ENCODE assay signal across 22 mouse cellular contexts in genomic region chr7:142636178-142636577, GRCm38 (mm10). TPM values are rescaled to one million over a fixed set of nuclear protein-coding genes. Genes with fewer than 3 reads are reported as not detected.
DNase-seq lines count a peak whose midpoint lies in the region; ATAC-seq lines count a peak whose summit lies in the region.
"Had no signal": no experiment of that assay in that cellular context is flagged by ENCODE, and none has a peak within 500 bp of the region (broad histone marks: within the 10 kb centered on the region; RNA-seq: fewer than 3 reads in every experiment).

No protein-coding gene starts in this region.

- no peaks in the 10 kb centered on the region for H3K9me3 ChIP-seq in heart, embryonic 12.5 days (replicated peaks)
- no peaks in the 10 kb centered on the region for H3K9me3 ChIP-seq in embryonic facial prominence, embryonic 10.5 days
- H3K9me3 ChIP-seq: embryonic facial prominence, embryonic 12.5 days; forebrain, embryonic 13.5 days; intestine, embryonic 15.5 days had no signal

- H3K4me3 ChIP-seq in heart, embryonic 12.5 days = no peak overlapping the region
- no peak overlapping the region for H3K4me3 ChIP-seq in embryonic facial prominence, embryonic 10.5 days
- H3K4me3 ChIP-seq: embryonic facial prominence, embryonic 12.5 days; forebrain, embryonic 13.5 days; intestine, embryonic 15.5 days had no signal

- no peak overlapping the region for H3K27ac ChIP-seq in heart, embryonic 12.5 days (ENCODE audit: poor library complexity, severe bottlenecking)
- peak overlapping the region; percentile 51 for H3K27ac ChIP-seq in embryonic facial prominence, embryonic 10.5 days (replicated peaks)
- H3K27ac ChIP-seq: embryonic facial prominence, embryonic 12.5 days; forebrain, embryonic 13.5 days; hindbrain, embryonic 14.5 days; intestine, embryonic 15.5 days had no signal

- peaks cover 10% of the 10 kb centered on the region for H3K4me1 ChIP-seq in heart, embryonic 12.5 days (replicated peaks)
- peaks cover 16% of the 10 kb centered on the region for H3K4me1 ChIP-seq in embryonic facial prominence, embryonic 10.5 days
- H3K4me1 ChIP-seq: forebrain, embryonic 13.5 days; intestine, embryonic 15.5 days had no signal

- no peak overlapping the region for H3K4me2 ChIP-seq in heart, embryonic 12.5 days
- H3K4me2 ChIP-seq: embryonic facial prominence, embryonic 12.5 days; forebrain, embryonic 13.5 days; hindbrain, embryonic 14.5 days; intestine, embryonic 15.5 days had no signal

- H3K9ac ChIP-seq in heart, embryonic 12.5 days = no peak overlapping the region
- H3K9ac ChIP-seq: embryonic facial prominence, embryonic 12.5 days; forebrain, embryonic 13.5 days; hindbrain, embryonic 14.5 days; intestine, embryonic 15.5 days had no signal

- ATAC-seq in heart, embryonic 12.5 days (ENCODE audit: insufficient number of reproducible peaks, low FRiP score) = no peak
- ATAC-seq: forebrain, embryonic 13.5 days; intestine, embryonic 15.5 days had no signal

- DNase-seq in heart, adult 11 months = peak; percentile 54
- DNase-seq in cerebellum, adult 8-10 months = peak; percentile 10
- peak; percentile 54 to 65 for DNase-seq in cerebellum, postnatal 10 days
- DNase-seq in embryonic facial prominence, embryonic 10.5 days (ENCODE audit: low spot score) = no peak
- DNase-seq in right cerebral cortex, adult 18-20 months = no peak
- DNase-seq in adrenal gland, adult (ENCODE audit: inconsistent age in 2 of 2, low spot score in 1 of 2) = no peak
- DNase-seq in layer of hippocampus, postnatal 25 days (ENCODE audit: extremely low spot score in 1 of 2, low spot score in 1 of 2) = no peak
- DNase-seq: adrenal gland, postnatal 10 days; embryo, embryonic 11 days; gastrocnemius, postnatal 10 days; heart, postnatal 10 days; heart, postnatal 4 days; kidney, adult 18-20 months had no signal

- peaks cover 5% of the 10 kb centered on the region; the same call in 1 of the 2 replicates for H3K27me3 ChIP-seq in heart, embryonic 12.5 days (replicated peaks)
- H3K27me3 ChIP-seq in embryonic facial prominence, embryonic 10.5 days (replicated peaks; ENCODE audit: low read depth, poor library complexity, severe bottlenecking) = peaks cover 9% of the 10 kb centered on the region; the same call in 1 of the 2 replicates
- H3K27me3 ChIP-seq: embryonic facial prominence, embryonic 12.5 days; forebrain, embryonic 13.5 days; intestine, embryonic 15.5 days had no signal

- H3K36me3 ChIP-seq in heart, embryonic 12.5 days = no peaks in the 10 kb centered on the region
- no peaks in the 10 kb centered on the region for H3K36me3 ChIP-seq in embryonic facial prominence, embryonic 10.5 days (replicated peaks)
- H3K36me3 ChIP-seq: embryonic facial prominence, embryonic 12.5 days; intestine, embryonic 15.5 days had no signal

RNA-seq across cellular contexts. Expression of gene Igf2, which starts 30.4 kb away (rescaled TPM):
- 1,315 and 1,354 TPM in 2 replicates for polyA plus RNA-seq in heart, embryonic 12.5 days (2016; fragmentation: Nextera tagmentation; extraction: Ambion mirVana)
- 360 and 378 TPM in 2 replicates for polyA plus RNA-seq in embryonic facial prominence, embryonic 10.5 days (2016; fragmentation: Nextera tagmentation; extraction: Ambion mirVana)
- total RNA-seq in layer of hippocampus, postnatal 25 days (2021) = 10 to 100 TPM; 63.1 to 72.7 TPM
- total RNA-seq: common myeloid progenitor, adult 5-6 weeks; granulocyte monocyte progenitor cell, adult 5-6 weeks had no signal

RNA-seq across cellular contexts. Expression of gene Gm49394, which starts 33.6 kb away (rescaled TPM):
- 0.04 and 0.21 TPM in 2 replicates for polyA plus RNA-seq in heart, embryonic 12.5 days (2016; fragmentation: Nextera tagmentation; extraction: Ambion mirVana)
- polyA plus RNA-seq in embryonic facial prominence, embryonic 10.5 days (2016; fragmentation: Nextera tagmentation; extraction: Ambion mirVana) = not detected in 2 replicates
- total RNA-seq in layer of hippocampus, postnatal 25 days (2021) = under 1 TPM; 0.34 to 0.56 TPM
- total RNA-seq: common myeloid progenitor, adult 5-6 weeks; granulocyte monocyte progenitor cell, adult 5-6 weeks; heart, postnatal 10 days had no signal
- polyA plus RNA-seq: heart, embryonic 14.5 days; hindbrain, embryonic 14.5 days; kidney, embryonic 14.5 days had no signal

Comparison
In these comparisons a context has a peak if more than half of its experiments do, and no peak if none do; other contexts are left out.
1. DNase-seq: peak in heart, adult 11 months (single experiment), cerebellum, adult 8-10 months (single experiment) and cerebellum, postnatal 10 days (2 of 2); none in embryonic facial prominence, embryonic 10.5 days (single experiment), right cerebral cortex, adult 18-20 months (single experiment), adrenal gland, adult (0 of 2) and layer of hippocampus, postnatal 25 days (0 of 2).